In the genomic region with DNA sequence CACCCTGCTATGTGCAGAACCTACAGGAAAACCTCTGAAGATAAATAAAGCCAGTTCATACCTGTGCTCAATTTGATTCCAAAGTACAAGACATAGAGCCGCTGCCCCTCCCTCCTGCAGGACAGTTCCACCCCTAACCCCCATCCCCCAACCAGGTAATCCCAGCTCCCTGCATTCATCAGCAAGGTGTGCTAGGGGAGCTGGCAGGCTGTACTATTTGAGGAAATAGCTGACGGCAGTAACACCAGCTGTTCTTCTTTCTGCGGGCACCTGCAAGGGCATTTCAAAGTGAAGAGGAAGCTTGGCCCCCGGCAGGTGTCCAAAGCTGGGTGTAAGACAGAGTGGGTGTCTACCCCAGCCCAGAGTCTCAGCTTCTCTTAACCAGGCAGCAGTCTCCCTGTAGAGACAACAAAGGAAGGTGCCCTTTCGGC, we compare ENCODE assay signal across 9 mouse cellular contexts.
DNase-seq lines count a peak whose midpoint lies in the region; ATAC-seq lines count a peak whose summit lies in the region.
"Had no signal": no experiment of that assay in that cellular context is flagged by ENCODE, and none has a peak within 500 bp of the region (broad histone marks: within the 10 kb centered on the region; RNA-seq: fewer than 3 reads in every experiment).

No protein-coding gene starts in this region.

- no peak overlapping the region for H3K4me2 ChIP-seq in neural tube, embryonic 11.5 days (ENCODE audit: low read depth)
- H3K4me2 ChIP-seq in midbrain, embryonic 12.5 days (replicated peaks): no peak overlapping the region

- no peaks in the 10 kb centered on the region for H3K36me3 ChIP-seq in neural tube, embryonic 11.5 days (ENCODE audit: control insufficient read depth, insufficient read depth, low read length)
- H3K36me3 ChIP-seq in hindbrain, embryonic 10.5 days: peaks cover 51% of the 10 kb centered on the region
- 0 out of 2 replicates have a peak, but pooled peaks cover 13% of the 10 kb centered on the region for H3K36me3 ChIP-seq in midbrain, embryonic 12.5 days

- peak overlapping the region; percentile 15; the same call in 1 of the 2 replicates for H3K9ac ChIP-seq in neural tube, embryonic 11.5 days (ENCODE audit: low read length)
- 0 out of 2 replicates have a peak overlapping the region, but pooled peaks have one; percentile 24 for H3K9ac ChIP-seq in midbrain, embryonic 12.5 days (replicated peaks)

- peak overlapping the region; percentile 79 for H3K27ac ChIP-seq in neural tube, embryonic 11.5 days (ENCODE audit: low read depth, low read length)
- H3K27ac ChIP-seq in hindbrain, embryonic 10.5 days: peak overlapping the region; percentile 86
- peak overlapping the region; percentile 86 for H3K27ac ChIP-seq in midbrain, embryonic 12.5 days (replicated peaks)

- DNase-seq in neural tube, embryonic 11.5 days (ENCODE audit: low spot score): no peak
- DNase-seq in neural tube, embryonic 10.5 days (ENCODE audit: extremely low spot score, low spot score): no peak
- no peak for DNase-seq in hindbrain, embryonic 10.5 days (ENCODE audit: low spot score)
- peak; percentile 77 for DNase-seq in yolk sac, embryonic 10.5 days (ENCODE audit: low spot score)
- no peak for DNase-seq in cerebellum, adult 9-11 months
- no peak for DNase-seq in spleen, adult 12 weeks (ENCODE audit: low spot score)
- DNase-seq: adrenal gland, postnatal 14 days had no signal

- WGBS in neural tube, embryonic 11.5 days: 81% methylated on average over 5 of the region's 5 CpGs
- 80% methylated on average over 5 of the region's 5 CpGs for WGBS in hindbrain, embryonic 10.5 days
- 82% methylated on average over 5 of the region's 5 CpGs for WGBS in midbrain, embryonic 12.5 days

- peaks cover 54% of the 10 kb centered on the region for H3K4me1 ChIP-seq in neural tube, embryonic 11.5 days (ENCODE audit: control insufficient read depth, insufficient read depth, low read length)
- peaks cover 97% of the 10 kb centered on the region for H3K4me1 ChIP-seq in hindbrain, embryonic 10.5 days (replicated peaks)
- H3K4me1 ChIP-seq in midbrain, embryonic 12.5 days: peaks cover 82% of the 10 kb centered on the region

- no peak overlapping the region for H3K4me3 ChIP-seq in neural tube, embryonic 11.5 days (ENCODE audit: low read depth, low read length)
- no peak overlapping the region for H3K4me3 ChIP-seq in hindbrain, embryonic 10.5 days
- H3K4me3 ChIP-seq in midbrain, embryonic 12.5 days: no peak overlapping the region
- H3K4me3 ChIP-seq: megakaryocyte, embryonic 14.5 days had no signal

- ATAC-seq in neural tube, embryonic 11.5 days (ENCODE audit: insufficient read depth, low FRiP score, low TSS enrichment): no peak
- no peak for ATAC-seq in midbrain, embryonic 12.5 days (ENCODE audit: low FRiP score, low read depth)

- H3K9me3 ChIP-seq in neural tube, embryonic 11.5 days (ENCODE audit: control insufficient read depth, low read length): no peaks in the 10 kb centered on the region
- H3K9me3 ChIP-seq in hindbrain, embryonic 10.5 days: no peaks in the 10 kb centered on the region
- H3K9me3 ChIP-seq in midbrain, embryonic 12.5 days: no peaks in the 10 kb centered on the region
- H3K9me3 ChIP-seq: megakaryocyte, embryonic 14.5 days had no signal

- no peaks in the 10 kb centered on the region for H3K27me3 ChIP-seq in neural tube, embryonic 11.5 days (ENCODE audit: control insufficient read depth, insufficient read depth, low read length)
- no peaks in the 10 kb centered on the region for H3K27me3 ChIP-seq in hindbrain, embryonic 10.5 days (ENCODE audit: insufficient read depth, poor library complexity, severe bottlenecking)
- H3K27me3 ChIP-seq in midbrain, embryonic 12.5 days: no peaks in the 10 kb centered on the region
